ENCODE assay signal across 8 mouse cellular contexts in the genomic region with DNA sequence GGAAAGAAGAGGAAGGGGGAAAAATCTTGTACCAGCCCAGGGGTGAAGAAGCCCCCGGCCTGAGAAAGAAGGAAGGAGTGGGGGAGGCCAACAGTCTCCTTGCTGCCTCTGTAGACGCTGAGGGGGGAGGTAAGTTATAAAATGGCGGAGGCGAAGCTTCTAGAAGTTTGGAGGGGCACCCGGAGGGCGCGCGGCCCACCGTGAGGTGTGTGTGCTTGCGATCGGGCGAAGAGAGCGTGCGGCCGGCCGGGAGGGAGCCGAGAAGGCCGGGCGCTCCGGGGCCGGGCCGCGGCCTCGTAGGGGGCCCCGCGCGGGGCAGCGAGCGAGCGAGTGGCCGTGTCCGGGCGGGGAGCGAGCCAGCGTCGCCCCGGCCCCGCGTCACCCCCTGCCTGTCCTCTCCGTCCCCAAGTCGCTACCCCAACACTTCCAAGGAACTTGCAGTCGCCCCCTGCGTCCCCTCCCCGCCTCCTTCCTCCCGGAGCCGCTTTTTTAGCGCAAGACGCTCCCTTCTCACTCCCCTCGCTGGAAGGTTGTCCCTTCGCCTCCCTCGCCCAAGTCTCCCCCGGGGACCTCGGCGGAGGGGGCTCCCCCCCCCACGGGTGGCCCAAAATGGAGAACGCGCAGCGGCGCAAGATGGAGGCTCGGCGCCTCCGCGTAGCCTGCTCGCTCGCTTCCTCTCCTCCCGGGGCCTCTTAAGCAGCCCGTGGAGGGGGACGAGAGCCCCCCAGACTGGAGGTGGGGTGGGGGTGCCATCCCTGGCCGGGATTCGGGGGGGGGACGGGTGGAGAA. TPM values are rescaled to one million over a fixed set of nuclear protein-coding genes. Genes with fewer than 3 reads are reported as not detected.
DNase-seq lines count a peak whose midpoint lies in the region; ATAC-seq lines count a peak whose summit lies in the region.

No protein-coding gene starts in this region.

- H3K9ac ChIP-seq in embryonic facial prominence, embryonic 13.5 days: peak overlapping the region; percentile 95
- H3K9ac ChIP-seq in kidney, embryonic 15.5 days: peak overlapping the region; percentile 90
- peak overlapping the region; percentile 92 for H3K9ac ChIP-seq in liver, embryonic 12.5 days
- peak overlapping the region; percentile 86 for H3K9ac ChIP-seq in neural tube, embryonic 11.5 days (ENCODE audit: low read length)
- peak overlapping the region; percentile 65 for H3K9ac ChIP-seq in stomach, embryonic 15.5 days

- H3K36me3 ChIP-seq in embryonic facial prominence, embryonic 13.5 days: no peaks in the 10 kb centered on the region
- no peaks in the 10 kb centered on the region for H3K36me3 ChIP-seq in kidney, embryonic 15.5 days
- no peaks in the 10 kb centered on the region for H3K36me3 ChIP-seq in liver, embryonic 12.5 days
- no peaks in the 10 kb centered on the region for H3K36me3 ChIP-seq in neural tube, embryonic 11.5 days (ENCODE audit: control insufficient read depth, insufficient read depth, low read length)
- no peaks in the 10 kb centered on the region for H3K36me3 ChIP-seq in stomach, embryonic 15.5 days

- peak overlapping the region; percentile 49 for H3K4me2 ChIP-seq in embryonic facial prominence, embryonic 13.5 days
- H3K4me2 ChIP-seq in kidney, embryonic 15.5 days: peak overlapping the region; percentile 53
- peak overlapping the region; percentile 70 for H3K4me2 ChIP-seq in liver, embryonic 12.5 days
- peak overlapping the region; percentile 54 for H3K4me2 ChIP-seq in neural tube, embryonic 11.5 days (ENCODE audit: low read depth)
- peak overlapping the region; percentile 44 for H3K4me2 ChIP-seq in stomach, embryonic 15.5 days

- H3K4me3 ChIP-seq in embryonic facial prominence, embryonic 13.5 days: peak overlapping the region; percentile 56
- H3K4me3 ChIP-seq in kidney, embryonic 15.5 days (replicated peaks): peak overlapping the region; percentile 63
- H3K4me3 ChIP-seq in liver, embryonic 12.5 days: peak overlapping the region; percentile 73
- H3K4me3 ChIP-seq in neural tube, embryonic 11.5 days (ENCODE audit: low read depth, low read length): peak overlapping the region; percentile 57
- H3K4me3 ChIP-seq in stomach, embryonic 15.5 days (replicated peaks): peak overlapping the region; percentile 60

- H3K27me3 ChIP-seq in embryonic facial prominence, embryonic 13.5 days: no peaks in the 10 kb centered on the region
- no peaks in the 10 kb centered on the region for H3K27me3 ChIP-seq in kidney, embryonic 15.5 days
- H3K27me3 ChIP-seq in liver, embryonic 12.5 days (replicated peaks): no peaks in the 10 kb centered on the region
- H3K27me3 ChIP-seq in neural tube, embryonic 11.5 days (ENCODE audit: control insufficient read depth, insufficient read depth, low read length): no peaks in the 10 kb centered on the region
- H3K27me3 ChIP-seq in stomach, embryonic 15.5 days (replicated peaks): no peaks in the 10 kb centered on the region

- peaks cover 3% of the 10 kb centered on the region; the same call in 1 of the 2 replicates for H3K4me1 ChIP-seq in embryonic facial prominence, embryonic 13.5 days
- H3K4me1 ChIP-seq in kidney, embryonic 15.5 days: 0 out of 2 replicates have a peak, but pooled peaks cover 5% of the 10 kb centered on the region
- peaks cover 7% of the 10 kb centered on the region for H3K4me1 ChIP-seq in liver, embryonic 12.5 days
- H3K4me1 ChIP-seq in neural tube, embryonic 11.5 days (ENCODE audit: control insufficient read depth, insufficient read depth, low read length): no peaks in the 10 kb centered on the region
- H3K4me1 ChIP-seq in stomach, embryonic 15.5 days: no peaks in the 10 kb centered on the region

- DNase-seq in 3134 (ENCODE audit: extremely low read depth, insufficient read length, low spot score): peak; percentile 71
- DNase-seq in adrenal gland, postnatal 25 days: peak; percentile 59
- peak; percentile 36 to 50 for DNase-seq in heart, adult 9 months (ENCODE audit: low spot score in 2 of 2)
- peak; percentile 74 for DNase-seq in neural tube, embryonic 11.5 days (ENCODE audit: low spot score)

- 32% methylated on average over 34 of the region's 71 CpGs for WGBS in embryonic facial prominence, embryonic 13.5 days
- WGBS in kidney, embryonic 15.5 days: 16% methylated on average over 41 of the region's 71 CpGs
- under 1% methylated on average over 50 of the region's 71 CpGs for WGBS in liver, embryonic 12.5 days (ENCODE audit: insufficient replicate concordance)
- WGBS in neural tube, embryonic 11.5 days: 21% methylated on average over 16 of the region's 71 CpGs
- 28% methylated on average over 57 of the region's 71 CpGs for WGBS in stomach, embryonic 15.5 days

- no peaks in the 10 kb centered on the region for H3K9me3 ChIP-seq in embryonic facial prominence, embryonic 13.5 days
- H3K9me3 ChIP-seq in kidney, embryonic 15.5 days (replicated peaks): no peaks in the 10 kb centered on the region
- H3K9me3 ChIP-seq in liver, embryonic 12.5 days (replicated peaks): no peaks in the 10 kb centered on the region
- H3K9me3 ChIP-seq in neural tube, embryonic 11.5 days (ENCODE audit: control insufficient read depth, low read length): no peaks in the 10 kb centered on the region
- H3K9me3 ChIP-seq in stomach, embryonic 15.5 days: no peaks in the 10 kb centered on the region

- ATAC-seq in embryonic facial prominence, embryonic 13.5 days (ENCODE audit: insufficient number of reproducible peaks, insufficient read depth, low FRiP score, low TSS enrichment, low read depth): peak; percentile 33; the same call in 1 of the 2 replicates
- peak; percentile 44 for ATAC-seq in kidney, embryonic 15.5 days (replicated peaks; ENCODE audit: low FRiP score)
- ATAC-seq in liver, embryonic 12.5 days: peak; percentile 18
- ATAC-seq in neural tube, embryonic 11.5 days (ENCODE audit: insufficient read depth, low FRiP score, low TSS enrichment): peak; percentile 56
- ATAC-seq in stomach, embryonic 15.5 days (ENCODE audit: insufficient read depth, low FRiP score, low read depth): peak; percentile 19; the same call in 1 of the 2 replicates

- H3K27ac ChIP-seq in embryonic facial prominence, embryonic 13.5 days: peak overlapping the region; percentile 99
- peak overlapping the region; percentile 98 for H3K27ac ChIP-seq in kidney, embryonic 15.5 days
- H3K27ac ChIP-seq in liver, embryonic 12.5 days: peak overlapping the region; percentile 95
- H3K27ac ChIP-seq in neural tube, embryonic 11.5 days (ENCODE audit: low read depth, low read length): peak overlapping the region; percentile 98
- H3K27ac ChIP-seq in stomach, embryonic 15.5 days: peak overlapping the region; percentile 99

RNA-seq across cellular contexts. Expression of gene Stag2, which starts 0.6 kb away (rescaled TPM):
- 71.0 and 86.6 TPM in 2 replicates for total RNA-seq in adrenal gland, postnatal 25 days (2021)
- 42.9 and 48.5 TPM in 2 replicates for polyA plus RNA-seq in embryonic facial prominence, embryonic 13.5 days (2015; fragmentation: Nextera tagmentation; extraction: Ambion mirVana)
- polyA plus RNA-seq in kidney, embryonic 15.5 days (2015; fragmentation: Nextera tagmentation; extraction: Ambion mirVana): 41.9 and 47.1 TPM in 2 replicates
- polyA plus RNA-seq in liver, embryonic 12.5 days (2016; fragmentation: Nextera tagmentation; extraction: Ambion mirVana): 45.1 and 47.0 TPM in 2 replicates
- 49.4 and 51.5 TPM in 2 replicates for polyA plus RNA-seq in neural tube, embryonic 11.5 days (2014; fragmentation: Nextera tagmentation; extraction: Ambion mirVana)
- polyA plus RNA-seq in stomach, embryonic 15.5 days (2015; fragmentation: Nextera tagmentation; extraction: Ambion mirVana): 33.5 and 36.3 TPM in 2 replicates

Comparison
In these comparisons a context has a peak if more than half of its experiments do, and no peak if none do; other contexts are left out.
1. Peak in every context shown above with its lines: DNase-seq, ATAC-seq, H3K4me3 ChIP-seq and H3K27ac ChIP-seq.